Mouse (Mus musculus): ENCODE measurements at regions not wholly inside any gene's neighbourhood (a gene's known extent, or its start where the extent isn't known, plus 50 kb on each side); places are given as distances from the start of the nearest gene placed in this dataset.

GRCm38 (mm10) chr9:47909051-47909450, 252.8 kb upstream of the Nxpe4 start:
- intact Hi-C loops (cut with DNase I), result no loop called here
- DNase-seq (ENCODE audit: extremely low spot score in 1 of 2, low spot score in 2 of 2), result no peak

GRCm38 (mm10) chr9:47910501-47910906, 251.3 kb upstream of the Nxpe4 start:
- intact Hi-C loops (cut with DNase I), result no loop called here
- DNase-seq (ENCODE audit: extremely low spot score in 1 of 2, low spot score in 2 of 2), result peak; percentile 43 to 58

GRCm38 (mm10) chr9:47912823-47913222, 249.0 kb upstream of the Nxpe4 start:
- intact Hi-C loops (cut with DNase I), result no loop called here
- no peak for DNase-seq (ENCODE audit: extremely low spot score in 1 of 2, low spot score in 2 of 2)

GRCm38 (mm10) chr9:47935299-47935698, 226.5 kb upstream of the Nxpe4 start:
- DNase-seq (ENCODE audit: extremely low spot score in 1 of 2, low spot score in 2 of 2), result no peak
- intact Hi-C loops (cut with DNase I), result no loop called here

- no peak for DNase-seq (ENCODE audit: extremely low spot score in 1 of 2, low spot score in 2 of 2)
- intact Hi-C loops (cut with DNase I), result no loop called here
These were observed 225.8 kb upstream of the Nxpe4 start for GRCm38 (mm10) chr9:47935957-47936457.

- DNase-seq (ENCODE audit: extremely low spot score in 1 of 2, low spot score in 2 of 2), result no peak
- intact Hi-C loops (cut with DNase I), result no loop called here
These were observed 222.7 kb upstream of the Nxpe4 start for GRCm38 (mm10) chr9:47938941-47939710.

- DNase-seq (ENCODE audit: extremely low spot score in 1 of 2, low spot score in 2 of 2), result peak; percentile 47 to 64
- intact Hi-C loops (cut with DNase I), result no loop called here
These were observed 218.9 kb upstream of the Nxpe4 start for GRCm38 (mm10) chr9:47942761-47943583.

GRCm38 (mm10) chr9:47946226-47946625, 215.6 kb upstream of the Nxpe4 start:
- DNase-seq (ENCODE audit: extremely low spot score in 1 of 2, low spot score in 2 of 2), result no peak
- intact Hi-C loops (cut with DNase I), result no loop called here

DNA sequence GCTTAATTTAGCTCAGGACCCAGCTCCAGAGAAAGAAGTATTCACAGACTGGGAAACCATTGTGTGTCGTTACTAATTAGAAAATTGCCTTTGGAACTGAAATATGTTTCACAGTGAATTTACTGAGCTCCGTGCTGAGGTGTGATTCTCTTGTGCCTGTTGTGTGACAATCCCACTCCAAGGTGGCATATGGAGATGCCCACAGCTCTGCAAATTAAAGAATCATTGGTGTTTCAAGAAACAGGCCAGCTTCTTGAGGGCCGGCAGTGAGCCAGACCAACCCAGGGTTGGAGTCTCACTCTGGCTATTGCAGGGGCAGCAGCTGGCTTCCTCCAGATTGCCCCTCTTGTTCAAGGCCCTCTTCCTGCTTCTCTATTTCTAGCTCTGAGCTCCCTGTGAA, 203.9 kb upstream of the Nxpe4 start:
- peak; percentile 5 to 35 for DNase-seq (ENCODE audit: extremely low spot score in 1 of 2, low spot score in 2 of 2)
- intact Hi-C loops (cut with DNase I), result no loop called here

- intact Hi-C loops (cut with DNase I), result no loop called here
- no peak for DNase-seq (ENCODE audit: extremely low spot score in 1 of 2, low spot score in 2 of 2)
These were observed 203.0 kb upstream of the Nxpe4 start for GRCm38 (mm10) chr9:47958861-47959260.

- intact Hi-C loops (cut with DNase I), result no loop called here
- DNase-seq (ENCODE audit: extremely low spot score in 1 of 2, low spot score in 2 of 2), result no peak
These were observed 200.6 kb upstream of the Nxpe4 start for GRCm38 (mm10) chr9:47961176-47961575.

DNA sequence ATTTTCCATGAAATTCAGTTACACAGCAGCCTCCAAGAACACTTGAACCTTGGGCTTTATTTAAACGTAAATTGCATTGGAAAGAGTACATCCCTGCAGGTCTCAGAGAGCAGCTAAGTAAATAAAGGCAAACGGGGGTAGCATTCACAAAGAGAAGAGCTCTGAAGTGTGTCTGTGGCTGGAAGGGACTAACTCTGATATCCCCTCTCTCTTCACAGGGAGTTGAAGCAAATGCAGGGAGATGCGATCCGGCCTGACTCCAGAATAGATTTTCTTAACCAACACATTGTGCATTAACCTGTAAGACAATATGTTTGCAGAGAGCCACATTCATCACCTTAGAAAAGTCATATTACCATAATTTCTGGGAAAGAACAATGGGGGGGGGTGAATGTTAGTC, 199.7 kb upstream of the Nxpe4 start:
- DNase-seq (ENCODE audit: extremely low spot score in 1 of 2, low spot score in 2 of 2), result no peak
- intact Hi-C loops (cut with DNase I), result no loop called here

DNA sequence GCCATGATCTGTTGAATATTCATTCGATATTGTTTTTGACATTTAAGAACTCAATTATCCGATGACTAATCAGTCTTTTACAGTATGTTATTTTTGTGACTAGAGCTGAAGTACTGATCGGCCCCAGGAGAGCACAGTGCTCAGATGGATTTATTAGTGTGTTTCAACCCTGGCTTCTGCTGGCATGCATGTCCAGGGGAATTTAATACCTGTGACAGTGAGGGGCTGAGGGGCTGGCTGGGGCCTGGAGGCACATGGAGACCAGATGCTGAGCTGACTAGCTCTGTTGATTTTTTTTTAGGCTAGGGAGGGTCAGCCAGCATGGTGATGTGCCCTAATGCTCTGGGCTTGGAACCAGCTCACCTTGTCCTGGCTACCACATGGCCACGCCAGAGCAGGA, 199.2 kb upstream of the Nxpe4 start:
- intact Hi-C loops (cut with DNase I), result no loop called here

GRCm38 (mm10) chr9:47973130-47973529, 188.7 kb upstream of the Nxpe4 start:
- intact Hi-C loops (cut with DNase I), result no loop called here
- no peak for DNase-seq (ENCODE audit: extremely low spot score in 1 of 2, low spot score in 2 of 2)

More for the DNA sequence above, 199.2 kb upstream of the Nxpe4 start:
- DNase-seq (ENCODE audit: extremely low spot score in 1 of 2, low spot score in 2 of 2), result no peak

GRCm38 (mm10) chr9:47985356-47986111, 176.3 kb upstream of the Nxpe4 start:
- intact Hi-C loops (cut with DNase I), result no loop called here
- DNase-seq (ENCODE audit: extremely low spot score in 1 of 2, low spot score in 2 of 2), result no peak

DNA sequence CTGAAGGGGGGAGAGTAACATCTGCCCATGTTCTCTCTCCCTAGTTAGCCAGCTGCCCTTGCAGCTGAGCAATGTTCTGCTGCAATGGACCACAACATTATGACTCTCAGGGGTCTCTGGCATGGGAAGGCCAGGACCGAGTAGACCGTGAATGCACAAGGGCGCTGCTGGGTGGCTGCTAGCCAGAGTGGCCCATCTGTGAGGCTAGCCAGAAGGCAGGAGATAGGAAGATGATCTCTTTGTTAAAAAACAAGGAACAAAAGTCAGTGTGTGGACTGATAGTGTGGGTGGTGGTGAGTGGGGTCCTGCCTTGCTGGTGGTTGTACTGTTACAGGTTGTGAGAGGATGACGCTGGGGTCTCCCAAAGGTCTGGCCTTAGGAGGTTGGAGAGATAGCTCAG, 174.6 kb upstream of the Nxpe4 start:
- intact Hi-C loops (cut with DNase I), result no loop called here
- DNase-seq (ENCODE audit: extremely low spot score in 1 of 2, low spot score in 2 of 2), result no peak

DNA sequence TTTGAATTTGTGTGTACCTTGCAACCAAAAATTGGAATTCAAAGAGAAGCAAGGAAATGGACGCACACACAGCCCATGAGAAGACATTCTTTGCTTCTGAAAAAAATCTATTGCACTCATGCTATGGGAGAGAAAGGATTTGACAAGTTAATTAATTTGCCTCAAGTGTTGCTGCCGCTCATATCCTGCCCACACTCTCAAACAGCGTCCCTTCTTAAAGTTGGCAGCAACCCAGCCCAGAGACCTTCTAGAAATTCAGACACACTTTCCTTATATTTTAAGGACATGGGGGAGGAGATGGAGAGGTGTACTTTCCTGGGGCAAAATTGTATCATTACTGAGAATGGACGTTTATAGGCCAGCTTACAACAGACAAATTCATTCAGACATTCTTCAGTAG, 167.2 kb upstream of the Nxpe4 start:
- intact Hi-C loops (cut with DNase I), result no loop called here
- DNase-seq (ENCODE audit: extremely low spot score in 1 of 2, low spot score in 2 of 2), result no peak

GRCm38 (mm10) chr9:47999632-48000031, 162.2 kb upstream of the Nxpe4 start:
- intact Hi-C loops (cut with DNase I), result no loop called here
- no peak for DNase-seq (ENCODE audit: extremely low spot score in 1 of 2, low spot score in 2 of 2)

DNA sequence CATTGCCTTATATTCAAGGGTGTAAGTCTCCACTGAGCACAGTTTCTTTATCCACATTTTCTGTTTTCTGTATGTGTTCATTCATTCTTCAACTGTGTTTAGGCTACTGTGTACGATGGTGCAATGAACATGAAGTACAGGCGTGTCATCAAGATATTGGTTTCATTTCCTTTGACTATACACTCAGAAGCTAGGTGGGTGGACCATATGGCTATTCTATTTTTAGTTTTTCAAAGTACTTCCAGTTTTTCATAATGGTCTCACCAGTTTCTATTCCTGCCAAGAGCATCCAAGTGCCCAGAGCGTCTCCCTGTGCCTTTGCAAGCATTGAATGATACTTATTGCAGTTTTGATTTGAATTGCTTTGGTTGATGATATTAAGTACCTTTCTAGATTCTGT, 132.8 kb upstream of the Nxpe4 start:
- intact Hi-C loops (cut with DNase I), result no loop called here
- no peak for DNase-seq (ENCODE audit: extremely low spot score in 1 of 2, low spot score in 2 of 2)

All from left cerebral cortex, postnatal 10 days (tissue).